Mouse (Mus musculus) thymus, postnatal 25 days (tissue): Measurements from ENCODE around the gene Uba1.

Experiments used
- DNase-seq: peaks from one replicate; pipeline ENCODE4 v3.0.0; 2022

Gene Uba1

DNA sequence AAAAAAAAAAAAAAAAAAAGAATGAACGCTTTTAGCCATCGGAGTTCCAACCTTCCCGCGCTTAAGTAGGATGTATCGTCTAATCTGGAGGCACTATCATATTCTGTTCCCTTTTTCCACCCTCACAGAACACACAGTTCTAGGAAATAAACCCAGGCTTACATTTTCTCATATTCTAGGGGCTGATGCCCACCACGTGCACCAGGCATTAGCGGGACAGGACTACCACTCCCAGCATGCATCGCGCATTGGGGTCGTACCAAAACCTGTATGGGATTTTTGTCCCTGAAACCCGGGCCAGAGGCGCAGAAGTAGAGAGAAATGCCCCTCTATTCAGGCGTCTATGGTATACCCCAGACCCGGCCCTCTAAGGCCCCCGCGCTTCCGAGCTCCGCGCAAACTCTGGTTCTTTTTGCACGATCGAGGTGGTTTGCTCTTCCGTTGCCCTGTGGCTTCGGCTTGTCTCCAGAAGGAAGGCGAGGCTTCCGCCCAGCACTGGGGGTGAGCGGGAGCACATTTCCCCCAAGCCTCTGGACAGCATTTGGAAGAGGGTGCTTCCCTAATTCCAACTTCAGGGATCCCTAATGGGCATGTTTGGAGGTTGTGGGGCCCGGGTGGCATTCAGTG, at the start of gene Uba1:
Gene Uba1 (plus strand): TSS at position 301 of the 627 bp plus-strand sequence.
- peak; percentile 85 for DNase-seq

DNA sequence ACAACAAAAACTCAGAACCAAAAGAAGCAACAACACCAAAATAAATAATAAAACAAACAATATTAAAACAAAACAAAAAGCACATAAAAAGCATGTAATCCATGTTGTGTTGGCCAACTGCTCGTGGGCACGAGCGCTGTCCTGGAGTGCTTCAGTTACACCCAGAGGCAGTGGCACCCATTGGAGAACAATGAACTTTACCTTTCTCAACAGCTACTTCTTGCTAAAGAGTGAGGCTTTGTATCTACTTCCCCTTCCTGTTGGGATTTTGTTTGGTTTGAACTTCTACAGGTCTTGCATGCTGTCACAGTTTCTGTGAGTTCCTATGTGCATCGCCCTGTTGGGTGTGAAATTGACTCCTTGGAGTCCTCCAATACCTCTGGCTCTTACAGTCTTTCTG, 49.6 kb upstream of the Uba1 start:
- DNase-seq = no peak

DNA sequence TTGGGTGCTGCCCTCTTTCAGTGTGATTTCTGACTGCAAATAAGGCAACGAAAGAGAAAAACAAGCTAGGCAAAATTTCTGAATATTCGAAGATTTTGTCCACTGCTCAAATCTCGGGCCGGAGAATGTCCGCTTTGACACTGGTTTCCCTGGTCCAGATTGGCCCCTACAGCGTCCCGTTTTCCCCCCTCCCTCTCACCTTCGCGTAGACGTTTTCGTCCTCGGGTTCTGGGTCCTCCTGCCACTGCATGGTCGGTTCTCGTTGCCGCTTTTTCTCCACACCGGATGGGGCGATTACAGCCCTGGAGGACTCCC, 41.3 kb upstream of the Uba1 start:
- DNase-seq = no peak

DNA sequence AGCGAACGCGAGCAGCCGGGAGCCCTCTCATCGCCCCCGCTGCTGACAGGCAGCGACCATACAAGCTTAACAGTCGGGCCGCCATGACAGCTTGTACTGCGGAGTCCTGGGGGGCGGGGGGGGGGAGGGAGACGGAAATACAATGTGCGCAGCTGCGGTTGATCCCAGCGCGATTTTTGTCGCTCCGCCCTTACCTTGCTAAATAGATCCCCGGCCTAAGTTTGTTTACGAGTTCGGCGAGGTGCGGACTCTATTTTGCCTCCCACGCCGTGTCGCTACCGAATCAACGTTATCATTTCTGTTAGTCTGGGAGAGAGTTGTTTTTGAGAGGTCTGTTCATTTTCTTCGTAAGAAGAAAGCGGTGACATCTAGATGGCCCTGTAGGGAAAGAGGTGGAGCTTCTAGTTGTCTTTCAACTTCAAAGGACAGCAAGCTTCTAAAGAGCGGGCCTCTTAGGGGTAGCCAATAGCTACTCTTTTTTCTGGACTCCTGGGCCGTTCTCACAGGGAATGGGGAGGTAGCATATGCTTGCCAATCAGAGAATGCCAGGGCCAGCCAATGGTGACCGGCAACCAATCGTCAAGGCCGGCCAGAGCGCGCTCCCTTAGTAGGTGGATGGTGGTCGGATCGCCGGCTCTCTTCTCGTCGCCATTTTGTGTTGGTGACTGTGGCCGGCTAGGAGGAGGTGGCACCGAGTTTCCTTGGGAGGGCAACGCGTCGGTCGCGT, 40.8 kb upstream of the Uba1 start, which contains the start of the genes Rbm10 and Ndufb11:
Gene Rbm10 (plus strand): TSS at position 328 of the 727 bp plus-strand sequence.
Gene Ndufb11 (minus strand): TSS at position 444 of the 727 bp plus-strand sequence.
- DNase-seq = peak; percentile 76

DNA sequence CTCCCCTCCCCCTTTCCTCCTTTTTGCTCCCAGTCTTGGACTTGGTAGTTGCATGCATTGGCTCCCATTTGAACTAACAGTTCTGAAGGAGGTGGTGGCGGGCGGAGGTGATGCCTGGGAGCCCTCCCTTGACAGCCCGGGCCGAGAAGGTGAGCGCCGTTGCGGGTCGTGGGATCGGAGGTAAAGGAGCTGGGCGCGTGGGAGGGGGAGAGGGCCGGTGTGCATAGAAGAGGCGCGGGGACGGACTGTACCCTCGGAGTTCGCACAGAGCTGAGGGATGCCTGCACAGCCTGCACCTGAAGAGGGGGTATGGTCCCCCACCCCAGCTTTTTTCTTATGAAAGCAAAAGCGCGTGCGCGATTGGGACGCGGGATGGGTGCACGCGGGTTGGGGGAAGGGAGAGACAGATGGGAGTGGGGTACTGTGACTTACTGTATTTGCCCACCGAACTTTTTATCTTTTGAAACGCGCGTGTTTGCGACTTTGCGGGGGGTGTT, 40.2 kb upstream of the Uba1 start:
- DNase-seq = peak; percentile 63

DNA sequence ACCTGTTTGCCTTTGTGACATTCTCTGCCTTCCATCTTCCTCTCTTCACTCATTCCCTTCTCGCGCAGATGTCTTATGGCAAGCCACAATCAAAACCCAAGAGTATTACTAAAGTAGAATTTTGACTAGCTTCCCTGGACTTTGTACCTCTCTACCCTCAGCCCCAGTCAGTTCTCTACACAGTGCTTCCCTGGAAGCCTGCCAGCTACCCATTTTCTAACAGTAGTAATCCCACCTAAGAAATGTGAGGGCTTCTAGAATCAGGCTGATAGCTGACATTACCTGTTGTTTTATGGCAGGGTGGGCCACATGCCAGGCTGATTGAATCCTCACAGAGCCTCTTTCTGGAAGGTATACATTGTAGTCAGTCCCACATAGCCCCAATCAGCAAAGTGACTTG, 20.0 kb upstream of the Uba1 start:
- no peak for DNase-seq

DNA sequence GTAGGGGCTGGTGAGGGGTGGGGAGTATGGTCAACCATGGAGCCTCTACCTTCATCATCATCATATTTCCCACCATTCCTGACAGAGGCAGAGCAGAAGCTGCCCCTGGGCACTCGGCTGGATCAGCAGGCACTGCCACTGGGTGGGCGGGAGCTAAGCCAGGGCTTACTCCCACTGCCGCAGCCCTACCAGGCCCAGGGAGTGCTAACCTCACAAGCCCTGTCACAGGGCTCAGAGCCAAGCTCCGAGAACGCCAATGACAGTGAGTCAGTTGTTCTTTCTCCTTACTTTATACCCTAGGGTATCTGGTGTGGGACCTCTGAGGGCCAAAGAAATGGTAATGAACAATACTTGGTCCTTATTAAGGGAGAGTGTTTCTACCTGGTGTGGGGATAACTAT, 13.3 kb upstream of the Uba1 start:
- DNase-seq = no peak

DNA sequence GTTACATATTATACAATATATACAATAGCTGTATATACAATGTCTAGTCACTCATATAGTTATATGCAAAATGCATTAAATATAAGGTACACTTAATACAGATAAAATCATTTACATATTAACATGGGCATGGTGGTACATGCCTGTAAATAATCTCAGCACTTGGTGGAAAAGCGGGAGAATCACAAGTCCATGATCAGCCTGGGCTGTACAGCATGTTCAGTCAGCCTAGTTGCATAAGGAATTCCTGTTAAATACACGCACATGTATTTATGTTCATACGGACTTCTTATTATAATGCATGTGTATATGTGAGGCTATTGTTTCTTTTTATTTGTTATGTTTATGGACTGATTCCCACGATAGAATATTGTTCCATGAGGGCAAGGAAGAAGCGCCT, 533 bp upstream of the Uba1 start:
- no peak for DNase-seq

DNA sequence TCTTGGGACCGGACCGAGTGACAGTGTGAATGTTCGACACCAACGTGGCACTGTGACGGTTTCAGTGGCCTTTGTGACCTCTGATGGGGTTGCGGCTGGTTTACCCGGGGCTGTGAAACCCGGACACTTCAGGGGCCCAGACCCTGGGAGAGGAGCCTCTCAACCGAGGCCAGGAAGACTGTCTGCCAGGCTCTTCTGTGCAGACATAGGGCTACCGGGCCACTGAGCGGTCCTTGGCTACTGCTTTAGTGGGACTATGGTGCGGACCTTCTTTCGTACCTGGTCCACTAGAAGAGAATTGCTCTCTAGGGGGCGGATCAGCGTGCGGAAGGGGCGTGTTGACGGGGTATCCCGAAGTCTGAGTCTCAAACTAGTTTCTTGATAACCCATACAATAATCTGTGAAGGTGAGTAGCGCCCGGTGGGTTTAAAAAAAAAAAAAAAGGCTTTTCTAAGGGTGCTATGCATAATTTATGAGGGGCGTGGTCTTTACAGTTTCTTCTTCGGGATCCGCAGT, 823 bp downstream of the Uba1 start:
- peak; percentile 28 for DNase-seq

DNA sequence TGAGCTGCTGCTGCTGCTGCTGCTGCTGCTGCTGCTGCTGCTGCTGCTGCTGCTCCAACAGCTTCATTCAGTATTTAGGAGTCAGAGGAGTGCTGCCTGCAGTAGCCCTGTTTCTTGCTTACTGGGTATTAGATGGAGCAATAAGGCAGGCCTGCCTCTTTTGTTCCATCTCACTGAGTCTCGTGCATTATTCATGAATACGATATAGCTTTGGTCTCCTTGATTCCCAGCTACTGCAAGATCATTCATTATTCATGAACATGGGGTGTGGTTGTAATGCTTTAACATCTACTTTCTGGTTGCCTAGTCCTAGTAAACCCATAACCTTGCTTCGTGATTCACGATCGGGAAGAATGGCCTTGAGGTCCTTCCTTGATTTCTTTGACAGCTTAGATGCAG, 4.2 kb downstream of the Uba1 start:
- no peak for DNase-seq

DNA sequence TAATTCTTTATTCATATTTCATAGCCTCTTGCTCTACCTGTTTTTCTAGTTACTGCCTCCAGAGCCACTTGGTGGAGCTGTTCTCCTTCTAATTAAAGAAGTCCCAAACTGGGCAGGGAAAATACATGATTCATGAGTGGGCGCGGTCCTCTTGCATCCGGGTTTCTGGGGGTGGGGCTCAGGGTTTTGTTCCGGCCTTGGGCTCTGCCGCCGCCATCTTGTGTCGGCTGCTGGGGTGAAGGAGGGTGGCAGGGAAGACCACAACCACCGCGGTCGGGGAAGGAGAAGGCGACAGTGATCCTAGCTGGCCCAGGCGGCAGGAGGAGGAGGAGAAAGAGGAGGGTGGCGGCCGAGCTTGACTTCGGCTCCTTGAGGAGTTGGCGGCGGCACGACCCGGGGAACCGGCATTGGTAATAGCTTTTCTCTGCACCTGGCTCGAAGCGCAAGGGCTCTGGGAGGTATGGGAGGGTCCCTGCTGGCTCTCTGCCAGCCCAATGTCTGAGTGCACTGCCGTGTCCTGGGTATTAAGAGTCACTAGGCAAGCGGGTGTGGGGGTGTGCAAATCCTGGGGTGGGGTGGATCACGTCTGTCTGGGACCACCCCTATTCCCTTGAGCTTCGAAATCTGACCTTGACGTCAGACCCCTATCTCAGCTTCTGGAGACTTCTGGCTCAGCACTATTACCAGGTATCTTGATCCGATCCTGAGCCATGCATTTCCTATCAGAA, 4.8 kb downstream of the Uba1 start:
- peak; percentile 84 for DNase-seq

DNA sequence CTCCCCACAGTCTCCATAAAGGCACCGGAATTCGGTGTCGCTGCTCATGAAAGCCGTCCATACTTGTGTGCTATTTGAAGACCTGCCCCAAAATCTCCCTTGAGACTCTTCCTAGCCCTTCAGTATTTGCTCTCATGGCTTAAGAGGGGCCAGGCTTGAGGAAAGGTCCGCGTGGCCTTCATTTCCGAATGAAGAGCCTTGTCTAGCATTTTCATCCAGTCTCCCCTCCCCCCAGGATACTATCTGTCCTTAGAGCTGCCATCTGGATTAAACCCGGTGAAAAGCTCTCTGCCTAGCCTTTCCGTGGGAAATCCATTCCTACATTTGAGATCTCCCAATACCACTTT, 5.3 kb downstream of the Uba1 start:
- no peak for DNase-seq

DNA sequence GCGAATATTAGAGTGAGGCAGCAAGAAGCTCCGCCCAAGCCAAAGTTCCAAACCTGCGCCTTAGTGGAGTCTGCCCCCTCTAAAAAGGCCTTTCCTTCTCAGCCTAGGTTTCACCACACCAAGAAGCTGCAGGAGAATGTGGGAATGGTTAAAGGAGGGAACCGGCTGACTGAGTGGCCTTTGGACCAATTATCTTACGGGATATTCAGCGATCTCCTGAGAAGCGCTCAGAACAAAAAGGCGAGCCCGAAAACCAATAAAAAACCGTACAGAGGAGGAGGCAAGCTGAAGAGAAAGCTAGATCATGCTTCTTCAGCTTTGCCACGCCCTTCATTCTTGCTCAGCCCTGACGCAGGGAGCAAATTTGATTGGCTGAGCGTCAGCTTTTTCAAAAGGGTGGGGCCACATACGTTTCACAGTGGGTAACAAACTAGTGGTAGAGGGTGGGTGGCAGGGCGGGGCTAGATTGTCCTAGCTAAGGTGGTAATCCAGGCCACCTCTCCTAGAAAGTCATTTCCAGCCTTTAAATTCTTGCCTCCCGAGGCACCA, 29.5 kb downstream of the Uba1 start, which contains the start of gene Cdk16:
Gene Cdk16 (plus strand): TSS at position 436 of the 549 bp plus-strand sequence.
- DNase-seq = peak; percentile 82

DNA sequence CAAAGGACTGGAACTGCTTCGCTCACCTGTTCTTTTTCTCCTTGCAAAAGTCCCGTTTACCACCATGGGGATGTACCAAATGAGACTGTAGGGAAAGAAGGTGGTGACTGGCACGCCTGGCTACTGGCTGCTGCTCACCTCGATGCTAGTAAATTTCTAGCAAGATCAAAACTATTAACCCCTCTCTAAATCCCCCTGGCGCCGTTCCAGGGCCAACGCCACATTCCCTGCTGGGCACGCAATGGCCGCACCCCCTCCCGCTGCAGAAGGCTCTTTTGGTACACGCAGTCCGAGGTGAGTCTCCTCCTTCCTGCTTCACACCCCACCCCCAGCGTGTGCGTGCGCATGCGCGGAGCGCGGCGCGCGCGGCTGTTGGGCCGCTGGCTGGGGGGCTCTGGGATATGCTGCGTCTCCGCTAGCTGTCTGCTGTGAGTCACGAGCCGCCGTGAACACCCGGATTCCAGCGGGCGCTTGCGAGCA, 30.0 kb downstream of the Uba1 start:
- DNase-seq = peak; percentile 84

DNA sequence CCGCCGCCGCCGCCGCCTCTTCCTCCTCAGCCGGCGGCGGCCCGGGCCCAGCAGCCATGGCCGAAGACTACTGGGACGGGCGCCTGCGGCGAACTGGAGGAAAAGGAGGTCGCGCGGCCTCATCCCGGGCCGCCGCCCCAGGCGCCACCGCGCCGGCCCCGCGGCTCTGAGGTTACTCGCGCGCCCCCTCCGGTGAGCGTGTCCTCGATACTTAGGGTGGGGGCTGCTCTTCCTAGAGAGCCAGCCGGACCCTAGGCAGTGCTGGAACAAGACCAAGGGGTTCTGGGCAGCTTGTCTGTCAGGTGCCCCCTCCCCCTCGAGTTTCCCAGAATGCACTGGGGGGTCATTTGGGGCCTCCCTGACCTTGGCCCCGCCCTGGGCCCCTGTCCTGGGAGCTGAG, 30.5 kb downstream of the Uba1 start:
- peak; percentile 62 for DNase-seq

DNA sequence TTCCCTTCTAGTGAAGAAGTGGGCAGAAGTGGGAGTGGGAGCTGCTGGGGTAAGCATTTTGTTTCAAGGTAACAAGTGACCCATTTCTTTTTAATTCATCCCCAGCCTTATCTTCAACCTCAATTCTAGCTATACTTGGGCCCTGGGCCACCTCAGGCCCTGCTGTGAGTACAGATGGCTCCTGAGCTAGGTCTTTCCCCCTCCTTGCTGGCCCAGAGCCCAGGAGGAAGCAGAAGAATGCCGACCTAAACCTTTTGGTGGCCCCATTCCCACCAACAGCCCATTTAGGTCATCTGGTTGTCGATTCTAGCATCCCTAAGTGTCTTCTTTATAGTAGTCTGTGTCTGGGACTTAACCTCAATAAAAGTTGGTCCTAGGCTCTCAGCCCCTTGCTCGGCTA, 33.4 kb downstream of the Uba1 start:
- DNase-seq = no peak

DNA sequence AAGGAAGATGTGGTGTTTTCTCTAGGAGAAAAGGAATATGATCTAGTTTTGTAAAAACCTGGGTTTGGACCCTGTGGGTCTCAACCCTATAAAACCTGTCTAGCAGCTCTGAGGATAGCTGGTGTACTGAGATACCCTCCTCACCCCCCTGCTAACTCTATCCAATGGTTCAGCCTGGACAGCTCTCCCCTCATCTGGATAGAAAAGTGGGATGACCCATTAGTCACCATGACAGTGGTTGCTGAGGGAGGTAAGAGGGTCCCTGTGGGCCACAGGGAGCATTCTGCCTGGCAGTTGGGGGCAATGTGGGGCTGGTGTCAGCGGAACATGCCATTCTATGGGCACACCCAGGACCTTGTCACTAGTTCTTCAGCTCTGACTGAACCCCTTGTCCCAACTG, 34.5 kb downstream of the Uba1 start:
- DNase-seq = no peak

DNA sequence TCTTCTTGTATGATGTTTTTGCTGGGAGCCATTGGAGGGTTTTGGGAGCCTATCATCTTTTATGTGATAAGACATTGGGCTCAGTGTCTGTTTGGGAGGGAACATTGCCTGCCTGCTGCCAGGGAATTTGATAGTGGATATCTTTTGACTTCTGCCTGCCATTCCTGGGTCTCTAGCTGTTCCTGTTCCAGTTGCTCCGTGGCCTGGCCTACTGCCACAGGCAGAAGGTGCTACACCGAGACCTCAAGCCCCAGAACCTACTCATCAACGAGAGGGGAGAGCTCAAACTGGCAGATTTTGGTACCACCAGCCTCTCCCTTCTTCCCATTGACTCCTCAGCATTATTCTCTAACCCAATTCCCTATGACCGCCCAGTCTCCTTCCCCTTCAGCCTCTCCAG, 37.7 kb downstream of the Uba1 start:
- no peak for DNase-seq

DNA sequence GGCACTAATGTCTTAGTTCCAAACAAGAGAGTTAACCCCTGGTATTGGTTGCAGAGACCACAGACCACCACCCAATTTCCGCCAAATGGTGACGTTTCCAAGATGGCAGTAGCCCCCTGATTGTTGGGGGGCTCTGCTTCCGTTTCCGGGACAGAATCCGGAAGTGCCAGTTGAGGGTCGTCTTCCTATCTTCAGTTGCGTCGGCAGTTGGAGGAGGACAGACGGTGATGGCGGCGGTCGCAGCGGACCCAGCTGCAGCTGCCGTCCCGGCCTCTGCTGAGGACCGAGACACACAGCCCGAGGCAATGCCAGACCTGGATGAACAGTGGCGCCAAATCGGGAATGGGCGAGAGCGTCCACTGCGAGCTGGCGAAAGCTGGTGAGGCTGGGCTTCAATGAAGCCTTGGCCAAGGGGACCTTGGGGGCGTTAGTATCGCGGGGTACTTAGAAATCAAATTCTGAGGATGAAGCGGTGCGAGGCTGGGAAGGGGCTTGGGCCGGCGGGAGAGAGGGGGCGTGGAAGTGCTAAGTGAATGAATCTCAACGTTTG, 45.7 kb downstream of the Uba1 start, which contains the start of gene Usp11:
Gene Usp11 (plus strand): TSS at position 166 of the 550 bp plus-strand sequence.
- DNase-seq = peak; percentile 45

DNA sequence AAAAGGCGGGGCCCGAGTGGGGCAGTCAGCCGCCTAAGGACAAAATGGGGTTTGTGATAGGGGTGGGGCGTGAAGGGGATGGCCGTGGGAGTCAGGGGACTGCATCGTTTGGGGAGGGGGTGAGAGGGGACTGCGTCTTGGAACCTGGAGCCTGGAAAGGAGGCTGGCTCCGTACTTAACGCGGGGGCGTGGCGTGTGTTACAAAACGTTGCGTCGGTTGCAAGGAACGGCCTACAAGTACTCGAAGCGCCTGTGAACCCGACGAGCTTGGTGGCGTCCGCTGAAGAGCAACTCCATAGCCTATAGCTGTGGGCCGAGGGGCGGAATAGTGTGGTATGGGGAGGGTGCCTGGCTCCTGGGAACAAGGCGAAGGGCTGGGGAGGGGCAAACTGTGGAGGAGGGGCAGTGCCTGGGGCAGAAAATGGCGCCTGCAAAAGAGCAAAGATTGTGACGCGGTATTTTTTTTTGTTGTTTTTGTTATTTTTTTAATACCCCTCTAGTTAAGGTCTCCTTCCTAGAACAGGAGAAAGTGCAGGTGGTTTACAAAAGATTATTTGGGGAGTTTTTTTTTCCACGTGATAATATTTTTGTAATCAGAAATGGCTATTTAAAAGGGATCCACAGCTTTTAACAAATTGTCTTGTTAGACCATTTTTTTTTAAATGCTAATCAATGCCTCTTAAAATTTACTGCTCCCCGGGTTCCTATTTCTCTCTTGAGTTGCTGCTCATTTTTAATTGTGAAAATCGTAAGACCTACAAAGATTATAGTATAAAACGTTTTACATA, 46.4 kb downstream of the Uba1 start:
- peak; percentile 74 for DNase-seq

DNA sequence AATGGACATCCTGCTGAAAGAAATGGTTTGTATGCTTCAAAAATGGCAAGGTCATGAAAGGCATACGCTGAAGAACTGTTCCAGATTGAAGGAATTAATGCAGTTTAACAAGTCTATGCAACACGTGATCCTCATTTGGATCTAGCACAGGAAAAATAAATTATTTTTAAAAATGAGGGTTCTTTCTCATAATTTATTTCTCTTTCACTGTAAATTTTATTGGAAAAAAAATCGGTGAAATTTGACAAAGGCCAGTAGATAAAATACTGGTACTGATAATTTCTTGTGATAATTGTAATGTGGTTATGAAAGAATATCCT, 46.9 kb downstream of the Uba1 start:
- DNase-seq = no peak

DNA sequence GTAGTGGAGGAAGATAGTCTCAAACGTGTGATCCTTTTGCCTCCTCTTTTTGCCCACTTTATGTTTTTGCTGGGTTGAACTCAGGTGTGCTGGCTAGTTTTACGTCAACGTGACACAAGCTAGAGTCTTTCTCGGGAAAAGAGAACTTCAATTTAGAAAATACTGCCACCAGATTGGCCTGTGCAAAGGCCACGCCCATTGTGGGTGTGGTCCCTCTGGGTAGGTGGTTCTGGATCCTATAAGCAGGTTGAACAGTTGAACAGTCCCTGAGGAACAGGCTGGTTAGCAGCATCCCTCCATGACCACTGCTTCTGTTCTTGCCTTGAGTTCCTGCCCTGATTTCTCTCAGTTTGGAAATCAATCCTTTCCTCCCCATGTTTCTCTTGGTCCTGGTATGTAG, 70.6 kb downstream of the Uba1 start:
- DNase-seq = no peak
